Mouse (Mus musculus): ENCODE measurements around the gene Pdss2. TPM values are rescaled to one million over a fixed set of nuclear protein-coding genes. Genes with fewer than 3 reads are reported as not detected.

Gene Pdss2
- polyA plus RNA-seq, 1 experiment, result 13.1 TPM

- no peak for TF ChIP-seq POLR2A (IDR thresholded peaks at IDR 0.05; ENCODE audit: insufficient read depth, low read length)
- TF ChIP-seq EP300 (IDR thresholded peaks at IDR 0.05; ENCODE audit: insufficient read depth, low read depth, low read length), result peak; percentile 82
- peaks cover 4% of the 10 kb centered on the region for H3K4me1 ChIP-seq (ENCODE audit: control insufficient read depth, insufficient read depth, low read length)
- no peaks in the 10 kb centered on the region for H3K9me3 ChIP-seq (replicated peaks; ENCODE audit: control insufficient read depth, insufficient read depth, low read length, poor library complexity, severe bottlenecking)
- no peaks in the 10 kb centered on the region for H3K27me3 ChIP-seq (ENCODE audit: control insufficient read depth, insufficient read depth, low read length, poor library complexity, severe bottlenecking)
- H3K36me3 ChIP-seq (ENCODE audit: control insufficient read depth, insufficient read depth, low read length, poor library complexity, severe bottlenecking), result no peaks in the 10 kb centered on the region
- H3K27ac ChIP-seq (ENCODE audit: insufficient read depth, low read length), result peak overlapping the region; percentile 57
- H3K9ac ChIP-seq (ENCODE audit: low read depth, poor library complexity, severe bottlenecking), result peak overlapping the region; percentile 100; the same call in 1 of the 2 replicates
- H3K4me3 ChIP-seq (ENCODE audit: low read depth, low read length), result no peak overlapping the region
Measured at GRCm38 (mm10) chr10:43481179-43481578, 259.9 kb downstream of the Pdss2 start.

GRCm38 (mm10) chr10:43482021-43482420, 260.7 kb downstream of the Pdss2 start:
- Histone ChIP-seq H3K27ac (ENCODE audit: insufficient read depth, low read length) (no peak overlapping the region), H3K4me3 (ENCODE audit: low read depth, low read length) (no peak overlapping the region), H3K36me3 (ENCODE audit: control insufficient read depth, insufficient read depth, low read length, poor library complexity, severe bottlenecking) (no peaks in the 10 kb centered on the region), H3K4me1 (ENCODE audit: control insufficient read depth, insufficient read depth, low read length) (peaks cover 4% of the 10 kb centered on the region), H3K9me3 (replicated peaks; ENCODE audit: control insufficient read depth, insufficient read depth, low read length, poor library complexity, severe bottlenecking) (no peaks in the 10 kb centered on the region), H3K9ac (ENCODE audit: low read depth, poor library complexity, severe bottlenecking) (no peak overlapping the region), H3K27me3 (ENCODE audit: control insufficient read depth, insufficient read depth, low read length, poor library complexity, severe bottlenecking) (no peaks in the 10 kb centered on the region)
- no peak for TF ChIP-seq POLR2A (IDR thresholded peaks at IDR 0.05; ENCODE audit: insufficient read depth, low read length)
- no peak for TF ChIP-seq CTCF (IDR thresholded peaks at IDR 0.05; ENCODE audit: low read depth, low read length)
- TF ChIP-seq EP300 (IDR thresholded peaks at IDR 0.05; ENCODE audit: insufficient read depth, low read depth, low read length), result no peak

GRCm38 (mm10) chr10:43483426-43483995, 262.2 kb downstream of the Pdss2 start:
- TF ChIP-seq CTCF (IDR thresholded peaks at IDR 0.05; ENCODE audit: low read depth, low read length) (no peak), POLR2A (IDR thresholded peaks at IDR 0.05; ENCODE audit: insufficient read depth, low read length) (no peak), EP300 (IDR thresholded peaks at IDR 0.05; ENCODE audit: insufficient read depth, low read depth, low read length) (no peak)
- no peaks in the 10 kb centered on the region for H3K9me3 ChIP-seq (replicated peaks; ENCODE audit: control insufficient read depth, insufficient read depth, low read length, poor library complexity, severe bottlenecking)
- H3K36me3 ChIP-seq (ENCODE audit: control insufficient read depth, insufficient read depth, low read length, poor library complexity, severe bottlenecking), result no peaks in the 10 kb centered on the region
- peak overlapping the region; percentile 6; the same call in 1 of the 2 replicates for H3K9ac ChIP-seq (ENCODE audit: low read depth, poor library complexity, severe bottlenecking)
- no peak overlapping the region for H3K27ac ChIP-seq (ENCODE audit: insufficient read depth, low read length)
- H3K4me1 ChIP-seq (ENCODE audit: control insufficient read depth, insufficient read depth, low read length), result peaks cover 8% of the 10 kb centered on the region
- H3K4me3 ChIP-seq (ENCODE audit: low read depth, low read length), result no peak overlapping the region
- H3K27me3 ChIP-seq (ENCODE audit: control insufficient read depth, insufficient read depth, low read length, poor library complexity, severe bottlenecking), result no peaks in the 10 kb centered on the region

- H3K4me1 ChIP-seq (ENCODE audit: control insufficient read depth, insufficient read depth, low read length), result peaks cover 8% of the 10 kb centered on the region
- no peak overlapping the region for H3K9ac ChIP-seq (ENCODE audit: low read depth, poor library complexity, severe bottlenecking)
- no peaks in the 10 kb centered on the region for H3K27me3 ChIP-seq (ENCODE audit: control insufficient read depth, insufficient read depth, low read length, poor library complexity, severe bottlenecking)
- no peaks in the 10 kb centered on the region for H3K9me3 ChIP-seq (replicated peaks; ENCODE audit: control insufficient read depth, insufficient read depth, low read length, poor library complexity, severe bottlenecking)
- no peak overlapping the region for H3K4me3 ChIP-seq (ENCODE audit: low read depth, low read length)
- no peak overlapping the region for H3K27ac ChIP-seq (ENCODE audit: insufficient read depth, low read length)
- no peak for TF ChIP-seq POLR2A (IDR thresholded peaks at IDR 0.05; ENCODE audit: insufficient read depth, low read length)
- TF ChIP-seq EP300 (IDR thresholded peaks at IDR 0.05; ENCODE audit: insufficient read depth, low read depth, low read length), result no peak
- no peak for TF ChIP-seq CTCF (IDR thresholded peaks at IDR 0.05; ENCODE audit: low read depth, low read length)
- H3K36me3 ChIP-seq (ENCODE audit: control insufficient read depth, insufficient read depth, low read length, poor library complexity, severe bottlenecking), result no peaks in the 10 kb centered on the region
Measured at GRCm38 (mm10) chr10:43485751-43486268, 264.5 kb downstream of the Pdss2 start.

GRCm38 (mm10) chr10:43487441-43488010, 266.2 kb downstream of the Pdss2 start:
- no peaks in the 10 kb centered on the region for H3K36me3 ChIP-seq (ENCODE audit: control insufficient read depth, insufficient read depth, low read length, poor library complexity, severe bottlenecking)
- TF ChIP-seq CTCF (IDR thresholded peaks at IDR 0.05; ENCODE audit: low read depth, low read length), result no peak
- no peak for TF ChIP-seq POLR2A (IDR thresholded peaks at IDR 0.05; ENCODE audit: insufficient read depth, low read length)
- no peak for TF ChIP-seq EP300 (IDR thresholded peaks at IDR 0.05; ENCODE audit: insufficient read depth, low read depth, low read length)
- H3K4me3 ChIP-seq (ENCODE audit: low read depth, low read length), result no peak overlapping the region
- H3K4me1 ChIP-seq (ENCODE audit: control insufficient read depth, insufficient read depth, low read length), result peaks cover 4% of the 10 kb centered on the region
- H3K9me3 ChIP-seq (replicated peaks; ENCODE audit: control insufficient read depth, insufficient read depth, low read length, poor library complexity, severe bottlenecking), result no peaks in the 10 kb centered on the region
- no peak overlapping the region for H3K27ac ChIP-seq (ENCODE audit: insufficient read depth, low read length)
- H3K9ac ChIP-seq (ENCODE audit: low read depth, poor library complexity, severe bottlenecking), result no peak overlapping the region
- no peaks in the 10 kb centered on the region for H3K27me3 ChIP-seq (ENCODE audit: control insufficient read depth, insufficient read depth, low read length, poor library complexity, severe bottlenecking)

- no peak overlapping the region for H3K4me3 ChIP-seq (ENCODE audit: low read depth, low read length)
- no peak for TF ChIP-seq CTCF (IDR thresholded peaks at IDR 0.05; ENCODE audit: low read depth, low read length)
- no peak for TF ChIP-seq POLR2A (IDR thresholded peaks at IDR 0.05; ENCODE audit: insufficient read depth, low read length)
- no peak for TF ChIP-seq EP300 (IDR thresholded peaks at IDR 0.05; ENCODE audit: insufficient read depth, low read depth, low read length)
- no peaks in the 10 kb centered on the region for H3K9me3 ChIP-seq (replicated peaks; ENCODE audit: control insufficient read depth, insufficient read depth, low read length, poor library complexity, severe bottlenecking)
- no peaks in the 10 kb centered on the region for H3K27me3 ChIP-seq (ENCODE audit: control insufficient read depth, insufficient read depth, low read length, poor library complexity, severe bottlenecking)
- H3K27ac ChIP-seq (ENCODE audit: insufficient read depth, low read length), result 0 out of 2 replicates have a peak overlapping the region, but pooled peaks have one; percentile 4
- H3K36me3 ChIP-seq (ENCODE audit: control insufficient read depth, insufficient read depth, low read length, poor library complexity, severe bottlenecking), result no peaks in the 10 kb centered on the region
- H3K4me1 ChIP-seq (ENCODE audit: control insufficient read depth, insufficient read depth, low read length), result peaks cover 7% of the 10 kb centered on the region
- H3K9ac ChIP-seq (ENCODE audit: low read depth, poor library complexity, severe bottlenecking), result no peak overlapping the region
Measured at GRCm38 (mm10) chr10:43488258-43488657, 267.0 kb downstream of the Pdss2 start.
